Mouse (Mus musculus) duodenum, adult 2 months (tissue): ENCODE measurements around the gene Maml2. TPM values are rescaled to one million over a fixed set of nuclear protein-coding genes. Genes with fewer than 3 reads are reported as not detected.

ENCODE experiments used
- polyA plus RNA-seq: library from polyadenylated mRNA; depleted of rRNA; stranded (reverse); fragments of >200 nt; gene quantifications from 2 replicates; pipeline ENCODE4 v1.2.3, GENCODE M21; 2012; ENCODE audit warnings: low replicate concordance; rRNA removed

The Maml2 gene
- 0.69 and 1.6 TPM in 2 replicates for polyA plus RNA-seq

GRCm38 (mm10) chr9:13297668-13298512, at the start of gene Maml2:
TSS of gene Maml2 (plus strand) at chr9:13297957.

GRCm38 (mm10) chr9:13446703-13447285, 149.0 kb downstream of the Maml2 start, which contains the start of gene Gm17571:
TSS of gene Gm17571 (minus strand) at chr9:13446753.

GRCm38 (mm10) chr9:13748404-13748797, 450.6 kb downstream of the Maml2 start, which contains the start of gene Mtmr2:
TSS of gene Mtmr2 (plus strand) at chr9:13748410.

Other genes with a start within 250 kb of the Maml2 start
- 0.02 TPM in 1 of 2 replicates, not detected in the other for gene Jrkl, start 52.1 kb upstream of the Maml2 start, polyA plus RNA-seq
- 1.2 TPM in 2 replicates for gene Ccdc82, start 51.0 kb upstream of the Maml2 start, polyA plus RNA-seq
- not detected in 2 replicates for gene Gm17571, start 148.8 kb downstream of the Maml2 start, polyA plus RNA-seq